Mouse (Mus musculus) brain, embryonic 18.5 days (tissue): ENCODE measurements around the gene Gabrg3.
A peak's percentile ranks its signal among the peaks of the same experiment; 100 is the strongest.

ENCODE experiments used
- DNase-seq: peaks from one replicate; pipeline ENCODE4 v3.0.0-alpha.2; 2012; ENCODE audit warnings: low read depth, low spot score

Gabrg3 gene

DNA sequence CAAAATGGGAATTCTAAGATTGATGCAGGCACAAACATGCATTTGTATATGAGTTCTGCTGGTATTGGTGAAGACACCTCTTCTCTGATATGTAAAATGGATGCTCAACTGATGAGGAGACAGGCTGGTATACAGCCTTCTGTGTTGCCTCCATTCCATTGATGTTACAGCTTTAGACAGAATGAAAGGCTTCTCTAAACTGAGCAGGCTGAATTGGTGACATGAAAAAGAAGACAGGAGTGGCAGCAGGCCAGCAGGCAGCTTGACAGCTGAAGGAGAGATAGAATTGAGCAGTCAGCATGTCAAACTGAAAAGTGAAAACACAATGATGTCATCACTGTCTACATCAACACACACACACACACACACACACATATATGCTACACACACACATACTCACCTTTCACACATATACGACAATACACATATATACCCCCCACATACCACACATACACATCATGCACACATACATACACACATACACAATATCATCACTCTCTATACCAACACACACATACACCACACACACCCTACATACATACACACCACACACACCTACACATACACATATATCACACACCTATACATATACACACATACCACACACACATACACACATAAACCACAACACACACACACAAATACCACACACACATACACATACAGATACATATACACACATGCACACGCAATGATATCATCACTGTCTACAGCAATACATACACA, 315.4 kb downstream of the Gabrg3 start:
- DNase-seq: no peak

DNA sequence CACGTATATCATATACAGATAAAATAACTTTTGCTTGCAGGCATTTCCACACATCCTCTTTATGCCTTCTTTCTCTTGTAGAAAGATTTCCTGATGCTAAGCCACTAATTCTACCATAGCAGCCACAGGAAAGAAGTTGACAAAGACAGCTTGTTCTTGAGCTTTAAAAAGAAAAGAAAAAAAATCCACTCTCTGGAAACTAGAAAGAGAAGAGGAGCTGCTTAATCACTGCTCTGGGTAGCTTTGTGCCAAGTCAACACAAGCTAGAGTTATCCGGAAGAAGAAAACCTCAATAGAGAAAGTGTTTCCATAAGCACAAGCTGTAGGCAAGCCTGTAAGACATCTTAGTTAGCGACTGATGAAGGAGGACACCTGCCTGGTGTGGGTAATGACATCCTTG, 321.6 kb downstream of the Gabrg3 start:
- no peak for DNase-seq

DNA sequence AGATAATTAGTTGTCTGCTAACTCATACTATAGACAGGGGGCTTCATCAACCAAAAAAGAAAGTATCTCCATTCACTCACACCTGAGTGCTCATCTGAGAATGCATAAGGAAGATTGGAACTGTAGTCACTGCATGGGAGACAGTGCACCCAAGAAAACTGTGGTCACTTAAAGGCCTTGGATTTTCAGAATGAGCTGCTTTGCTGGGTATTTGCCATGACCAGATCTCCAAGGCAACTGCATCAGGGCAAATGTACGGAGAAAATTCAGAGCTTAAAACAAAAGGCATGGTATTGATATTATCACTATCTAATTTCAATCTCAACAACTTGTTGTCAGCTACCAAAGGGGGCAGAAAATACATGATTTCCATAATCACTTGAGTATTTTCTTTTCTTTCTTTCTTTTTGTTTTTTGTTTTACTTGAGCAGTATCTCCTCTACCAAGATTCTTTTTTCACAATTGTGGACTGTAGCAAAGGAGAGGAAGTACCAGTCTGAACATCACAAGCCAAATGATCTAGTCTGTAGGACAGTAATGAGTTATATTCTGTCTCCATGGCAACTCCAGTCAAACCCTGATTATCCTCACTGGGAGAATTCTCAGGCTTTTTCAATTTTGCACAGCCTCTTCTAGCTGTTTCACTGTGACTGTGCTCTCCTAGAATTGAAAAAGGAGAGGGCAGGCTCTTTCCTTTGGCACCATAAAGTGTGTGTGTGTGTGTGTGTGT, 335.9 kb downstream of the Gabrg3 start:
- peak; percentile 36 for DNase-seq

DNA sequence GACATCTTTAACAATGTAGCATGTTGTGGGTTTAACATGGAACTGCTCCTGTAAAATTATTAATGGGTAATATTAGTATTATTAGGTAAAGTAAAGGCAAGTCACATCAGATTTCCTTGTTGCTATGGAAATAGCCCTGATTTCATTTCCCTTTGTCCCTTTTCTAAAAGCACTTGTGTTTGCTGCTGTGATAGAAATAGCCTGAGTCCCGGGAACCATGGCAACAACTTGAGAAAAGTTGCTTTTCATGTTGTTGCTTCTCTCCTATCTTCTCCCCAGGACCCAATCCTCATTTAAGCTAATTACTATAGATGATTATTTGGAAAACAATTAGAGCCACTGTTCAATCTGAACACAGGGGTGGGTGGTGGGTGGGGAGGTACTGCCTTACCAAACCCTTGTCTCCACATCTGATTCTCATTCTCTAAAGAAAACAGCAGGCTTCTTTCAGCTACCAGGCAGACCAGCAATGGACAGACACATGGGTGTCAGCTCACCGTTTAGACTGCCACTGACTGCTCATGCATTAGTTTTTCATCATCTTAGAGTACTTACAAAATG, 349.0 kb downstream of the Gabrg3 start:
- peak; percentile 42 for DNase-seq

DNA sequence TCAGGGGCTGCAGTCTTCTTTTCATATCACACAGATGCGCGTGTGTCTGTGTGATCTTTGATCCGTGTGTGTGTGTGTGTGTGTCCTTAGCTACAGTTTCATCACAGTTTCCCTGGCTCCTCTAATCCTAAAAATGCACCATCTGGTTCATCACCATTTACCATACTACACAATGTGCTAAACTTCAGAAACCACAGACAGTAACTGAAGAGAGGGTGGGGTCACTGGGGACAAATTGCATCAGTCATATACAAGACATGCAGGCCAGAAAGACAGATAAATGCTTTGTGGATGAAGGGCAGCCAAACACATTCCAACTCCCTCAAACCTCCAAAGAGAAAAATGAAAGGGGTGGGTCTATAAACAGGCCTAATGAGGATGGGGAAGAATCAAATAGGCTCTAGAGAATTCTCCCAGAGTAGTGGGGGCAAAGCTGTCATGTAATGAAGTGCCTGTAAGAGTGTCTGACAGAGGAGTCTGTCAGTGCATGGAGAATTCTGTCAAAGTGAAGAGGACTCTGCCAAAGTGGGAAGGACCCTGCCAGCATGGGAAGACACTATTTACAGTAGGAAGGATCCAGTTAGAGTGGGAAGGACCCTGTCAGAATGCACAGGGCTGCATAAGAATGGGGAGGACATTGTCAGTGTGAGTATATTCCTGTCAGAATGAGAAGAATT, 386.3 kb downstream of the Gabrg3 start:
- DNase-seq: no peak

DNA sequence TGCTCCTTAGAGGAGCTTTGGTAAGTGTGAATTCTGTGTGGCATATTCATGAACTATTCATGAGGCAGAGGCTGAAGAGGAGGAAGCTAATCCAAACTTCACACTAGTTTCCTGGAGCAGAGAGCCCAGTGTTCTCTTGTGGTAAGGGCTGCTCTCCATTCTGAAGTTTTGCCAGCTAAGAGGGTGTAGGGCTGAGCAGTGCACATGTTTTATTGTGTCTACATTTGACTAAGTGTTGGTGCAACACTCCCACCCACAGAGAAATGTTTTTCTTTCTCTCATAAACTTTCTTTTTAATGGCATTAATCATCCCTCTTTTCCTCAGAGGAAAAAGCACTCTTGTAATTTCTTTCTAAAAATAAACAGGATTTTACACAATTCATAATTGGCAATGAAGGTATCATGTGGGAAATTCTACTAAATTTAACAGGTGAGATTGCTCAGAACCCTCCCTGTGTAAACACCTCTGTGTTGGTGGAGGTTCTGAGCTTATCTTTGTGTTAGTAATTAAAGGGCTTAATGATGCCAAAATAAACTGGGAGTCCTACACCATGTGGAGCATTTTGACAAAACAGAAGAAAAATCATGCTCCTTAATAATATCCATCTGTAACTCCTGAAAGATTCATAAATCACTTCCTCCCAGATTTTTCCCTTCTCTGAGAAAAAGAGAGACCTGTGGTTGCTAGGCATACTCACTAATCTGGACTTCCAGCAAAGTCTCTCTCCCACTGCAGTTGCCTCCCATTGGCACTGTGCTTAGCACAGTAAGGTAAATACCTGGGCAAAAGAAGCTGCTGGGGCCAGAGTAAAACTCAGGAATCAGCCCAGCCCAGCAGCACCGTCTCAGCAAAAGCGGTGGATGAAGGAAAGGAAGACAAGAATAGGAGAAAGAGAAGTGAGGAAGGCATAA, 389.0 kb downstream of the Gabrg3 start:
- DNase-seq: no peak

DNA sequence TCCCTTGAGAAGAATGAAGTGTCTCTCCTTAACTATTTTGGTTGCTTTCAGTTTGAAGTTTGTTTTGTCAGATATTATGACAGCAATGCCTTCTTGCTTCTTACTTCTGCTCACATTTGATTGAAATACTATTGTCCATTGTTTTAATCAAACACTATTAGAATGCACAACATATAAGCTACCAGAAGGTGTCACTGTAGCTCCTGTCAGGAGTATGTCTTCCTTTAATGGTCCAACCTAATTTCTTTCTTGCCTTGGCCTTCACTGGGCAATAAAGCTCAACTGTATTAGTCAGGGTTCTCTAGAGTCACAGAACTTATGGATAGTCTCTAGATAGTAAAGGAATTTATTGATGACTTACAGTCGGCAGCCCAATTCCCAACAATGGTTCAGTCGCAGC, 440.6 kb downstream of the Gabrg3 start:
- no peak for DNase-seq

DNA sequence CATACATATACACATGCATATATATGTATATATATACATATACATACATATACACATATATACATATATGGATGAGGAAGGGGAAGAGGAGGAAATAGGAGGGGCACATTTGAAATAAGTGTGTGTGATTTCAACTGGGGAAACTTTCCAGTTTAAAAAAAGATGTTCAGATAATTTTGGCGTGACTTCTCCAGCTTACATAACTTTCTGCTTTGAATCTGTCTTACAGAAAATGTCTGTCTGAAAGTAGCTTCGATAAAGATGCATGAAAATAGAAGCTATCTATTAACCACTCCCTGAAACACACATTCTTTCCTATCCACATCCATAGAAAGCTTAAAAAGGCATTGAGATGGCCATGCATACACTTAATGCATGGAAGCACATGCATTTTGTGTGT, 445.4 kb downstream of the Gabrg3 start:
- DNase-seq: no peak

DNA sequence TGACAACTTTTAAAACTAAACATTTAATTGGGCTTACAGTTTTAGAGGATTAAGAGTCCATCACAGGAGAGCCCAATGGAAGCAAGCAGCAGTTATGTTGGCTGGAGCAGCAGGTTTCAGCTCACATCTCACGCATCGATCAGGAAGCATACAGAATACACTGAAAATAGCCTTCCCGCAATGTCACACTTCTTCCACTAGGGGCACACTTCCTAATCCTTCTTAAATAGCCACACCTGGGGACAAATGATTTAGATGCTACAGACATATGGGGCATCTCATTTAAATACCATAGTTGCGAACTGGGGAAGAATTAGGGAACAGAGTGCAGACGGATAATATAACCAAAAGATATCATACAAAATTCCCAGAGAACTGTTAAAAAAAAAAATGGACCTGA, 449.0 kb downstream of the Gabrg3 start:
- no peak for DNase-seq

DNA sequence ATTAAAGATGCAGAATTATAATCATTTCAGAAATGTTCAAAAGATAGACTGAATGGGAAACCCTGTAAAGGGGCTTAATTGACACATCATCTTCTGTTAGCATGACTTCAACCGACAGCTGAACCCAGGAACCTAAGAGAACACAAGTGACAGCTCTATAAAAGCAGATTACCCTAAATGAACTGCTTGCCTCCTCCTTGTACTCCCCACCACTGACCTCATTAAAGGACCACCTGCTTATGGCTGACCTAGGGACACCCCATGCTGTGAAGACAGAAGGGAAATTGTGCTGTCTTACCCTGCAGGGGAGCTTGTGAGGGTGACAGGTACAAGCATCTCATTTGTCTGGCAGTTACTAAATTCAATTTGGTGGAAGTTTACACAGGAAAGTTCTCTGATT, 467.5 kb downstream of the Gabrg3 start:
- DNase-seq: no peak

DNA sequence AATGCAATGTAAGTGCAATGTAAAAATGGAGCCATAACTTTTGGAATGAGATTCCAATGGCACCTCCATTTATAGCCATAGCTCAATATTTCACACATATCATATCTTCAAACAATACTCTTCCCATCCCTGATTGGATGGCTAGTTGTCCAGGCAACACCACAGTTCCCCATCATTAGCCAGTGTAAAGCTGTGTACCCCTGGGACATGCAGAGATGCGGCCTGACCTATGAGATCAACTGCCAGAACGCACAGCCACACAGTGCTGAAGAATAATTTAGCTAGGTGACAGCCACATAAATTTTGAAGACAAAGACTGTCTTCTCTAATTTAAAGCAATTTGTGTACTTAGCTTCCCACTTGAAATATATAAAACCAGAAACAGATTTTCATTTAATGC, 472.1 kb downstream of the Gabrg3 start:
- no peak for DNase-seq

DNA sequence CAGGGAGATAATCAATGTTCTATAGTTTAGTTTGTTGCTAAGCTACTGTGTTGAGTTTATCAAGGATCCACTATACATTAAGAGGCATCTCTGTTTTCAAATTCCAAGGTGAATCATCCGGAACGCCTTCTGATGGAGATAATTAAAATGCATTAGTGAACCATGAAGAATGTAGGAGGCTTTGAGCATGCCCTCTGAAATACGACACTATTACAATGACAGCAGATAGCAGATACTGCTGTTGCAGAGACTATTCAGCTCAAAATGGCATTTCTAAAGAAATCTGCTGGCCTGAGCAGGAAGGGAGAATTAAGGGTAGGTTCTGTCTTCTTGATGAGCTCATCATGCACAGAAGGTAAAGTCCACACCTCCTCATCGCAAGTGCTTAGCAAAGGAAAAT, 487.2 kb downstream of the Gabrg3 start:
- no peak for DNase-seq

DNA sequence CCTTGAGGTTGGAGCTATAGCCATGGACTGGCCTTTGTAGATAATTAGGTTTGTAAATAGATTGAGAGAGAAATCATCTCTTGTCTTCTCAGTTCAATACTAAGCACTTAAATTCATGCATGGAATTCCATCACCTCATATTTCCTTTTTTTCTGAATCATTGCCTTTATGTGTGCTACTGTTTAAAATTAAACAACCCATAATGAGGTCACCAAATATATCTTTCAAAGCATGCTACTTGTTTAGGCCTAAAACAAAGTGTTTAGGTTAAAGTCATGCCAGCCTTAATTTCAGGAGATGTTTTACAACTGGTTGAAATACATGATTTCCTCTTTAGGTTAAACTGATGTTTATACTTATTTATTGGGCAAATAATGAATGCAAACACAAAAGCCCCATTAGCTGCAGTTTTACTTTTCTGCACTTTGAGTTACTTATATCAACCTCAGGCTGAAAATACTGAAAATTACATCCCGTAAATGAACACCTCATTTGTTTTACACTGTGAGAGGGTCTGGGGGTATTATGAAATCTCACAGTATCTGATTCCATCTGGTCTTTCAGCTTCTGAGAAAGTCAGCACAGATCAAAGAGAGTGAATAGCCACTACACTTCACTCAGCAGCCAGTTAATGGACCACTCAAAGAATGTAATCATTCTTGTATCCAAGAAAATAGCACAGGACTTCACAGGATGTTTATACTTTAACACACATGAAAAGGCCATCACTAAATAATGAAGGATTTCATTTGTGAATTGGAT, 519.5 kb downstream of the Gabrg3 start:
- DNase-seq: no peak

DNA sequence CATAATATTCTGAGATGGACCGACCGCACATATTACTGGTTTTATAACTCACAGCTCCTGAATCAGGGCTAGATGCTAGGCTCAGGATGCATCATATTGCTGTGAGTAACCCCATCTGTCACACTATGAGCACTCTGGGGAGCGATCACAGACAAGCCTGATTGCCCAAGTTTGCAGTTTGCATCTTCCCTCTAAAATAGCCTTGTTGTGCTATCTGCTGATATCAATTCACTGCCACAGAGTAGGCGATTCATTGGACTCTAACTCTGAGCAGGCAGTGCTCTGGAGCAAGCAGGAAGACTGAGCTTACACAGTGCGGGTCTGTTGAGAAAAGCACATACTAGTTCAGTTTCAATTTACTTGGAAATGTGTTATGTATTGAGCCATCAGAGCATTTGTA, 543.4 kb downstream of the Gabrg3 start:
- DNase-seq: no peak

DNA sequence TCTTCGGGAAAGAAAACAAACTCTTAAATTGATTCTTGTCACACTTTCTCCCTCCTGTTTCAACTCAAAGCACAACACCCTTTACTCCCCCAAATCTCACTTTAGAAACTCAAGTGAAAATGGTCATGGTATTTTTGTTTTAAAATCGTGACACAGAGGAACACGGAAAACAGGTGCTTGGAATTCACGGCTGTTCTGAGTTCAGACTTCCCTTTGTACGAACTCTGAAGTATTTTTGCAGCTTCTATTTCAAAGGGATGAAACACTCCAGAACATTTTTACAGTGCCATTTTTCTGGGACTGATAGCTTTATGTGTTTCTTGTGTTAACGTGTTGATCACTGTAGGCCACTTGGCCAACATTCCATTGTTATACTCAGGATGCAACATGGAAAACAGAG, 561.5 kb downstream of the Gabrg3 start:
- no peak for DNase-seq

DNA sequence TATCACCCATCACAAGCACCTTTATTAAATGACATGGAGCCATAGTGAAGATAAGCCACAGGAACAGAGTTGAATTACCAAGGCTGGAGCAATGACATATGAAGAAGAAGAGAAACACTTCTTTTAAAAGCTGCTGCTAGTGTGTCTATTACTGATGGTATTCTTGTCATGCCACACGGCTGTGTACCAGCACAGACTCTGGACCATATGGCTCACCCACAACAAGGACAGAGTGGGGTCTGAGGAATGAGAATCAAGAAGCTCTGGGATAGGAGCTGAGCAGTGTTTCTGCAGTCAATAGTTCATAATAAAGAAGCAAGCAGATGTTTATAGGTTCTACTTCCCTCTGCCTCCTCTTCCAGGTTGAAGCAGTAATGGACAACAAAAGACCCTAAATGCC, 585.1 kb downstream of the Gabrg3 start:
- no peak for DNase-seq

DNA sequence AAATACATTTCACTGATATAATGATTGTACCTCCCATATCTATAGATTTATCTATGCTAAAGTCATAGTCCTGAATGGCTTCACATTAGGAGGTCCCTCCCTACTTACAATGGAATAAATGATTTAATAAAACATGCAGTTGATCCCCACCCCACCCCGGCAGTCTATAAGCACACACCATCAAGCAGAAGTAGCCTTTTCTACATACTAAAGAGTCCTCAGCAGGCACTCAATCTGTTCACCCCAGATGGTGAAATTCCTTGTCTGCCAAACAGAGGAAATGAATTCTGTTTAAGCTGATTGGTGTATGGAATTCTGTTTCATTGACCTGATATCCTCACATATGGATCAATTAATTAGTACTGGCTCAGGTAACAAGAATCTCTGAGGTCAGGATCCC, 607.9 kb downstream of the Gabrg3 start:
- DNase-seq: peak; percentile 50

DNA sequence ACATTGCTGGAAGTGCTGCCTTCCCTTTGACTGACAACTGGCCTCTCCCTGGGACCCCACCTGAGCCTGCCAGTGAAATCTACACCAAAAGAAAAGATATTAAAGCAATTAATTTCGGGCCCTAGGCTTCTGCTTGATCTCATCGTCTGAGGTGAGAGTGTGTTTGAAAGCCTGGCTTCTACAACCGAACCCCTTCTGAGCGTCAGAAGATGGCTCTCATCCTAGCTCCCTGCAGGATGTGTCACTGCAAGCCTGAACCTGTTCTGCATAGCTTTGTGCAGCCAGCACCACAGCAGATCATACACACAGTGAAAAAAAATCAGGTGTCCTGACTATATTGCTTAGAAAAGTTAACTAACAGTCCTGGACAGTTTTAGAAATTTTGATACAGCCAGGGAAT, 618.8 kb downstream of the Gabrg3 start:
- DNase-seq: no peak

DNA sequence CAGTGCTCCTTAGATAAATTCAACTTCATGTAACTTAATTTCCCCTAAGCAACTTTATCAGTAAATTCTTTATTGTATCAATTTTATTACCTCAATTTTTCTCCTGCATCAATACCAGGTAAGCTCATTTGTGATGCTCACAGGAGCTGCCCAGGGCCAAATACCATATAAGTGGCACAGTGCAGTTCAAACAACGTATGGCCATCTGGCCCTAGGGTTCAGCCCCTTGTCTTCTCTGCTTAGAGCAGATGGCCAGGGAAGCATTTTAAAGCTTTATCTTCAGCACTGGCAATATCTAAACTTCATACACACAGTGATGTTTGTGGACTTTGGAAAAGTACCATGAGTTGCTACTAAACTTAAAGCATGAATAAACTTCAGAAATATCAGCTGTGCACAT, 619.2 kb downstream of the Gabrg3 start:
- DNase-seq: no peak

DNA sequence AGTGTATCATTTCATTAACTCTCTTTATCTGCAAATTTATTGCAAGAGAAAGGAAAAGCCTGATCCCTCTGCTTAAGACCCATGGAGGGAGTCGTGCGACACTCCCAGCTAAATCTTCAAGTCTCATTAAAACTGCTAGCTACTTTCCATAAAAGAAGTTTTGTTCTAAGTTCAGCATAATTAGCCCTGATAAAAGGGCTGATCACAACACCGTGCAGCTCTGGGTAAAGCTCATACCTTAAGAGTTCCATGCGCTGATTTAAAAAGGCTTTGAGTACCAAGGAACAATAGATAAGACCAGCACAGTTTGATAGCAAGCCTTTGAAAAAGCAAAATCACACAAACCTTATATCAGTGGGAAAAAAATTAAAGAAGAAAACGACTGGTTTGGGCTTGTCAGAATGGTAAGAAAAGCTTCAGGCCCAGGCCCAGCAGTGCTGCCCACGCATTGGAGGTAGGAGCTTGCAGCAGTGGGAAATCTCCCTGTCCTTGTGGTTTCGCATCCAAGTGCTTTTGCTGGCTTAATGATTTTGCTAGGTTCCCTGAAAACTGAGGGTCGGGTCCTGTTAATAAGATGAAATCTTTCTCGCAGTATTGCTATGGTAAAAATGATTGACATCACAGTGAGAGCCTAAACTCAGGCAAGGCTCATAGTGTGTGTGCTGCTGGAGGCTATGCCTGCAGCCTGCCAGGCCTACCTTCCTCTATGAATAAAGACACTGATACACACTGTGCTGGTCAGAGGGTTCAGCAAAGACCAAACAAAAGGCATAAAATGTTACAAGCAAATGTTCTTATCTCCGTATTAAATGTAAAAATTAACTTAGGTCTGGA, 621.2 kb downstream of the Gabrg3 start:
- DNase-seq: peak; percentile 3
